Mouse (Mus musculus) hindbrain, postnatal 0 days (tissue): ENCODE measurements around the gene Igf1r. TPM values are rescaled to one million over a fixed set of nuclear protein-coding genes. Genes with fewer than 3 reads are reported as not detected.

Source experiments
- ATAC-seq: fragments of 200-750 bp; cut with Nextera tagmentation; 2 replicates; pipeline ENCODE4 v1.8.0; 2017; ENCODE audit warnings: mild to moderate bottlenecking, moderate TSS enrichment, moderate library complexity
- DNase-seq: peaks from one replicate; pipeline ENCODE4 v3.0.0-alpha.2; 2015; ENCODE audit warnings: low spot score
- H3K27ac ChIP-seq: fragments of 300-500 bp; sonication (generic); 2 replicates; pipeline ENCODE4 v1.5.1; 2014; ENCODE audit warnings: mild to moderate bottlenecking
- H3K27me3 ChIP-seq: fragments of 300-500 bp; sonication (generic); 2 replicates; pipeline ENCODE4 v1.6.1; 2014; ENCODE audit warnings: low read length, mixed read lengths; ENCODE audit not compliant: insufficient read depth
- H3K36me3 ChIP-seq: fragments of 300-500 bp; sonication (generic); 2 replicates; pipeline ENCODE4 v1.6.1; 2014; ENCODE audit warnings: low read length, mixed read lengths; ENCODE audit not compliant: insufficient read depth
- H3K4me1 ChIP-seq: fragments of 300-500 bp; sonication (generic); 2 replicates; pipeline ENCODE4 v1.6.1; 2014; ENCODE audit warnings: antibody characterized with exemption, low read length, mixed read lengths; ENCODE audit not compliant: insufficient read depth
- H3K4me2 ChIP-seq: fragments of 300-500 bp; sonication (generic); 2 replicates; pipeline ENCODE4 v1.6.1; 2014; ENCODE audit warnings: low read depth, mild to moderate bottlenecking, low read length, moderate library complexity, mixed read lengths
- H3K4me3 ChIP-seq: fragments of 300-500 bp; sonication (generic); 2 replicates; pipeline ENCODE4 v1.5.1; 2014; ENCODE audit warnings: low read length
- H3K9ac ChIP-seq: fragments of 300-500 bp; sonication (generic); replicated peaks from 2 replicates; pipeline ENCODE4 v1.6.1; 2014; ENCODE audit warnings: mild to moderate bottlenecking, low read length, moderate library complexity, mixed read lengths
- H3K9me3 ChIP-seq: fragments of 300-500 bp; sonication (generic); 2 replicates; pipeline ENCODE4 v1.6.1; 2016; ENCODE audit warnings: low read length, mixed read lengths
- CTCF ChIP-seq: IDR thresholded peaks from 2 replicates; pipeline ENCODE4 v1.5.1; 2016; ENCODE audit warnings: antibody characterized with exemption, control low read depth, low read depth
- WGBS: fragments of 180-500 bp; shearing (Covaris S2); extraction: QIAGEN DNeasy Blood & Tissue Kit; methylation state at CpG from one replicate; pipeline ENCODE4 v1.1.7; 2014; 5-methylcytosine and 5-hydroxymethylcytosine counted together
- polyA plus RNA-seq: library from polyadenylated mRNA; unstranded; fragments of >200 nt; fragmentation: Nextera tagmentation; extraction: Ambion mirVana; gene quantifications from 2 replicates; pipeline ENCODE4 v1.2.1, GENCODE M21; 2015
- total RNA-seq: library from RNA; depleted of rRNA; stranded (reverse); fragments of >200 nt; gene quantifications from 2 replicates; pipeline ENCODE4 v1.2.3, GENCODE M21; 2014

Gene Igf1r
- total and polyA plus RNA-seq, 2 experiments from 2014 or later = 12.1 to 36.2 TPM

DNA sequence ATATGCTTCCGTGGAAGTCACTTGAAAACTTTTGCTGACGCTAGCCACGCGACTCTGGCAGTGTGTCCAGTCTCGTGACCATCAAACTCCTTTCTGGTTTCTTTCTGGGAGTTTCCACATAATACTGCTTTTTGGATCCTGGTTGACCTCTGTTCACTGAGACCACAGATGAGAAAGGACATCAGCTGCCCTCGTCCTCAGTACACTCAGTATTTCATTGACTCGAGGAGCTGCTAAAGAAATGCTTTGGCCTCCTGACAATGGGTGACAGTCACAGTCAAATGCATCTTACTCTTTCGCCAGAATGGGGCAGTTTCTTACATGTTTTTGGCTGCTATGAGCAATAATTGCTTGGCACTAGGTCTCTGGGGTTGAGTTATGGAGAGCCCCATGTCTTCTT, 293.6 kb downstream of the Igf1r start:
- DNase-seq = no peak
- H3K4me2 ChIP-seq = no peak overlapping the region
- no peaks in the 10 kb centered on the region for H3K36me3 ChIP-seq
- ATAC-seq = no peak
- no peak overlapping the region for H3K27ac ChIP-seq
- no peaks in the 10 kb centered on the region for H3K27me3 ChIP-seq
- no peaks in the 10 kb centered on the region for H3K9me3 ChIP-seq
- TF ChIP-seq CTCF = no peak
- H3K4me1 ChIP-seq = no peaks in the 10 kb centered on the region
- WGBS = 68% methylated on average over 8 of the region's 8 CpGs
- no peak overlapping the region for H3K9ac ChIP-seq
- no peak overlapping the region for H3K4me3 ChIP-seq

DNA sequence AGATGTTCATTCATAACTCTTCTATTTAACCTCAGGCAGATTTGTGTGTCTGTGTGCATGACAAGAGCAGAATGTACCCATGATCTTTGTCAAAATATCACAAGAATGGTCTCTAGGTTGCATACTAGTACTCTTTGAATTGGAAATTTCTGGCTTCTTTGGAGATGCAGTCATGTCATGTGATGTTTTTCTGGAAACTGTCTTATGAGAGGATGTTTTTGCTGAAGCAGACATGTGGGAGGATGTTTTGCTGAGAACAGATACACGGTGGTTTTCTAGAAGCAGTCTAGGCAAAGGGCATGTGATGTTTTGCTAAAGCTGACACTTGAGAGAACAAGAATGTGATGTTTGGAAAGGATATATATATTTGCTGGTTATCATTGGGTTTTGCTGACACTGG, 297.8 kb downstream of the Igf1r start:
- Histone ChIP-seq H3K4me3 (no peak overlapping the region), H3K27ac (no peak overlapping the region), H3K36me3 (no peaks in the 10 kb centered on the region), H3K4me2 (no peak overlapping the region), H3K4me1 (no peaks in the 10 kb centered on the region), H3K9me3 (no peaks in the 10 kb centered on the region), H3K27me3 (no peaks in the 10 kb centered on the region), H3K9ac (no peak overlapping the region)
- TF ChIP-seq CTCF = no peak
- WGBS = 73% methylated on average over 1 of the region's 1 CpGs
- no peak for DNase-seq
- no peak for ATAC-seq

DNA sequence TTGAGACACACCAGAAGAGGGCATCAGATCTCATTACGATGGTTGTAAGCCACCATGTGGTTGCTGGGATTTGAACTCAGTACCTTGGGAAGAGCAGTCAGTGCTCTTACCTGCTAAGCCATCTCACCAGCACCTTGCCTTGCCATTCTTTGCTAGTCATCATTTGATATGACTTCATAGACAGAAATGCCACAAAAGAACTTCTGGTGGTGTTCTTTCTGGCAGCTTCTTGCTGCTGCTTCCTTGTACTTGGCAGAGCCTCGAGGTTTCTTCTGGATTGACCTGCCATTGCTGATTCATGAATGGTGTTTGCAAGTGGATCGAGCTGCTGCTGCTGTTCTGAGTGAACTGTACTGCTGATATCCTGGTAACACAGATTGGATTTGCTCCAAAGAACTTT, 298.3 kb downstream of the Igf1r start:
- Histone ChIP-seq H3K27me3 (no peaks in the 10 kb centered on the region), H3K9me3 (no peaks in the 10 kb centered on the region), H3K4me2 (no peak overlapping the region), H3K4me1 (no peaks in the 10 kb centered on the region), H3K36me3 (no peaks in the 10 kb centered on the region), H3K9ac (no peak overlapping the region), H3K4me3 (no peak overlapping the region), H3K27ac (no peak overlapping the region)
- ATAC-seq (no peak), DNase-seq (no peak)
- no peak for TF ChIP-seq CTCF
- WGBS = 77% methylated on average over 3 of the region's 3 CpGs

DNA sequence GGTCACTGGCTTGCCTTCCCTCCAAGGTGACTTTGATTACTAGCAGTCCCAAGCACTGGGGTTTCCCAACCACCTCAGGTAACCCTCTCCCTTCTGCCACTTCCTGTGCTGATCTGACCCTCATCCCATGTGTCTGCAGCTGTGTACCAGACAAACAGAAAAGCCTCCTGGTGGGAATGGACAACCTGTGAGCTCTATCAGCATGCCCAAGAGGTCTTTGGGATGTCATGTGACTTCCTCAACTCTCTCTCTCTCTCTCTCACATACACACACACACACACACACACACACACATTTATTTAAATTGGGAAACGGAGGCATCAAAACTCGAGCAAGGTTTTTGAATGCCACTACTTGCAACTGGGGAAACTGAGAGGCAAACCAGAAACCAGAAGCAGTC, 305.1 kb downstream of the Igf1r start:
- 45% methylated on average over 2 of the region's 2 CpGs for WGBS
- H3K4me2 ChIP-seq = no peak overlapping the region
- no peaks in the 10 kb centered on the region for H3K9me3 ChIP-seq
- H3K4me1 ChIP-seq = no peaks in the 10 kb centered on the region
- no peak overlapping the region for H3K9ac ChIP-seq
- no peak for TF ChIP-seq CTCF
- no peak overlapping the region for H3K27ac ChIP-seq
- no peak overlapping the region for H3K4me3 ChIP-seq
- ATAC-seq (no peak), DNase-seq (no peak)
- H3K36me3 ChIP-seq = no peaks in the 10 kb centered on the region
- no peaks in the 10 kb centered on the region for H3K27me3 ChIP-seq

DNA sequence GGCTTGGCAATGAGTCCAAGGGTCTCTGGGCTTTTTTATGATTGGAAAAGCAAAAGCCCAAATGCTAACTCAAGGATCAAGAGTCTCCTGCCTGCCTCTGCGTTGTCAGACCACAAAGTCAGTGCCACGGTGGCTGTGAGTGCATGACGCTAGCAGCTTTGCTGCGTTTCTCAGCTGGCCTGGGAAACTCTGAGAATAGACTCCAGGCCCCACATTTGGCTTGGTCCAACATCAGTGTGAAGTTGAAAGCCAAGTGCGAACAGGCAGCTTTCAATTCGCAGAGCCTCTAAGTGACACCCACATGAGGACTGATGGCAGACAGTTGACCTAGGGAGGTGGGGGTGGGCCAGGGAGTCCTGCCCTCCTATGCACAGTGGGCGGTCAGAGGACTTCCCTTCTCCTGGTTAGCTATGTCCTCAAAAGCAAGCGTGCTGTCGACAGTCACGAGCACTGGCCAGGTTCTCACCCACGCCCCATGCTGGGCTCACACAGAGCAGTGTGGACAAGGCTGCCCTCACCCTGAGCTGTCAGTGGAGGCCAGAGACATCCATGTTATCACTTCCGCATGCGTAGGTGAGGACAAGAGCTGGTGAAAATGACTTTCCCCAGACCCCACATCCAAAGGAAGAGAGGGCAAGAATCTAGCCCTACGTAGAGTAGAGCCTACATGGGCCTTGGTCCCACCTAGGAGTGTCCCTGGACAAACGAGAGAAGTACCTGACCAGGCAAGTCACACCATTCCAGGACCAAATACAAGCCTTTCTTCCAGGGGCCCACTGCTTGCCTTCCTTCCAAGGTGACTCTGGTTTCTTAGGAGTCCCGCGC, 305.9 kb downstream of the Igf1r start:
- Histone ChIP-seq H3K36me3 (no peaks in the 10 kb centered on the region), H3K27ac (no peak overlapping the region), H3K9me3 (no peaks in the 10 kb centered on the region), H3K27me3 (no peaks in the 10 kb centered on the region), H3K4me1 (no peaks in the 10 kb centered on the region), H3K9ac (no peak overlapping the region), H3K4me2 (no peak overlapping the region), H3K4me3 (no peak overlapping the region)
- ATAC-seq (0 out of 2 replicates have a peak, but pooled peaks have one; percentile 32), DNase-seq (no peak)
- TF ChIP-seq CTCF = no peak
- WGBS = 74% methylated on average over 17 of the region's 17 CpGs

DNA sequence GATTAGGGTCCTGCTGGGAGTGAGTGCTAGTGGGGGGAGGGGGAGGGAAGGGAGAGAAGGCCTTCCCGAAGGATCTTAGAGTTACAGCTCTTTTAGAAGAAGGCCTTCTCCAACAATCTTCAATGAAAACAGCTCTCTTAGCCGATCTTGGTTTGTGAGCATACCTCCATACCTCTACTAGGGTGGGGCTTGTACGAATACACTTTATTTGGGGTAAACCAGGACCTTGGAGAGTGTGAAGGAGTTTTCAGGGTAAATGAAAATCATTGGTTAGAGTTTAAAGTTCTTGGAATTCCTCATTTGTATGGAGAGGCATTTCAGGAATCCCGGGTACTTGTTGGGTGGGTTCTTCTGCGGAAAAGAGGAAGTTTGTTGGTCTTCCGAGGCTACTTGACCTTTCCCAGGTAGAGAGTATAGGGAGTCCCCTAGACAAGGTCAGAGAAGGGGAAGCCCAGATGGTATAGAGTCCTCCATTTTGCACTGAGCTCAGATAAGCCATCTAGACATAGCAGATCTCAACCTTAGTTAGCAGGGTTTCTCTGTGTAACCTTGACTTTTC, 307.0 kb downstream of the Igf1r start:
- H3K27ac ChIP-seq = no peak overlapping the region
- no peak overlapping the region for H3K9ac ChIP-seq
- H3K9me3 ChIP-seq = no peaks in the 10 kb centered on the region
- ATAC-seq (no peak), DNase-seq (no peak)
- H3K4me1 ChIP-seq = peaks cover 6% of the 10 kb centered on the region
- WGBS = 76% methylated on average over 6 of the region's 6 CpGs
- H3K4me3 ChIP-seq = no peak overlapping the region
- no peaks in the 10 kb centered on the region for H3K36me3 ChIP-seq
- TF ChIP-seq CTCF = no peak
- no peak overlapping the region for H3K4me2 ChIP-seq
- H3K27me3 ChIP-seq = no peaks in the 10 kb centered on the region

DNA sequence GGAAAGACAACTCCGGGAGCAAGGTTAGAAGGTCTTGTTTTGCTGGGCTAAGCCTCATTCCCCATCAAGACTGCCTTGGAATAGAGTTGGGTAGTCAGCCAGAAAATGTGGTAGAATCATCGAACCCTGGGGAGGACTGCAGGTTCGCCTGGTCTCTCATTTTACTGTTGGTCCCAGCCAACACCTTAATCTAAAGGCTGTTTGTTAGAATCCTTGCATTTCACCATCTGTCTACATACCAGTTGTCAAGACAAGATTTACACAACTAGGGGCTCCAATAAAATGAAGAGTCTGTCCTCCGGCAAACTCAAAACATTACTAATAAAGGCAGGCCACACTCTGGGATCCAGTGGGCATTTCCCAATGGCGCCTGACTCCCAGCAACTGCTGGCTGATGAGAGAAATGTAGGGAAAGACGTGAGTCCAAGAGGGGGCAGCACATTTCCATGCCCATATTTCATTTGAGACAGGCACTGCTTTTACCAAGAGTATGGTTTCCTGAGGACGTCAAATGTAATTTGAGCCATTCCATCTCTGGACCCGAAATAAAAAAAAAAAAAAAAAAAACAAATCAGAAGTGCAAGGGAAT, 310.1 kb downstream of the Igf1r start:
- Histone ChIP-seq H3K9me3 (no peaks in the 10 kb centered on the region), H3K27ac (no peak overlapping the region), H3K4me3 (no peak overlapping the region), H3K4me2 (no peak overlapping the region), H3K27me3 (no peaks in the 10 kb centered on the region), H3K9ac (no peak overlapping the region), H3K36me3 (no peaks in the 10 kb centered on the region), H3K4me1 (peaks cover 6% of the 10 kb centered on the region)
- ATAC-seq (no peak), DNase-seq (no peak)
- peak; percentile 15; the same call in 1 of the 2 replicates for TF ChIP-seq CTCF
- WGBS = 54% methylated on average over 8 of the region's 8 CpGs
